Mouse (Mus musculus) lung, postnatal 0 days (tissue): ENCODE measurements around the gene Treh.

Experiments used
- CTCF ChIP-seq: IDR thresholded peaks from 2 replicates; pipeline ENCODE4 v1.5.1; 2016; ENCODE audit warnings: antibody characterized with exemption, mild to moderate bottlenecking
- EP300 ChIP-seq: IDR thresholded peaks from 2 replicates; pipeline ENCODE4 v1.6.1; 2016; ENCODE audit warnings: antibody characterized with exemption, mild to moderate bottlenecking, control low read depth

DNA sequence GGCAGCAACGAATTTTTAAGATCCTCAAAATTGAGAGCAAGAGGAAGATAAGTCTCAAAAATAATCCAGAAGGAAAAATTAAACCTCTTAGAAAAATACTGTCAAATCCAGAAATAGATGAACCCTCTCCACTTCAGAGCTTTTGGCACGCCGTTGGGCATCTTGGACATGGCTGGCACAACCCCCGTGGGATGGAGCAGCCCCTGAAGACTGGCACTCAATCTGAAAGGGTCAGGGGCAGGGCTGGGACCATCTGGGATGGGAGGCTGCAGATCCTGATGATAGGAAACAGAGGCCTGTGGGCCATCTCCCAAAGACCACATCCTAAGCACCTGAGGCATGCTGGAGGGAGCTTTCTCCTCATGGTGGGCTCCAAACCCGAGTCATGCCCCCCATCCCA lies 37.2 kb downstream of the Treh start:
- no peak for TF ChIP-seq CTCF
- TF ChIP-seq EP300 = no peak
